Mouse (Mus musculus) lung, adult 2 months (tissue): Measurements from ENCODE around the gene Esrrg.

Source experiments
- CTCF ChIP-seq: fragments of 200-500 bp; IDR thresholded peaks from 2 replicates; pipeline ENCODE4 v1.5.1; 2011; ENCODE audit warnings: mild to moderate bottlenecking, low read length, control low read depth; ENCODE audit not compliant: insufficient read depth
- POLR2A ChIP-seq: fragments of 200-500 bp; IDR thresholded peaks from 2 replicates; pipeline ENCODE4 v1.6.1; 2011; ENCODE audit warnings: low read depth, mild to moderate bottlenecking, control low read depth, low read length, borderline replicate concordance; ENCODE audit errors: extremely low read depth

DNA sequence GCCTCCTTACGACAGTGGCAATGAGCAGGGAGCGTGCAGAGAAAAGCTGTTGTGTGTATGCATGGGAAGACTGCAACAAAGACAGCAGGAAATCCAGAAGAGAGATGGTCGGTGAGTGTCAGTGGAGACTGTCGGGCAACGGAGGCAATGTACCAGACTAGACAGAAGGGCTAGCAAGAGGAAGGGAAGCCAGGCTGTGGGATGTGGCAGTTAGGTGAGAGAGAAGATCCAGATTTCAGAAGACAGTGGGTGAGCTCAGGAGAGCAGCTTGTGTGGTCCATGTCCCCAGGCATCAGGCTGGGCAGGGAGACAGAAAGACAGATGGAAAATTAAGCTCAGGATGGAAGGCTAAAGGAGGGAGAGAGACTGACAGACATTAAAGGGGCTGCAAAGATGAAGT lies 574.4 kb downstream of the Esrrg start:
- TF ChIP-seq POLR2A: no peak
- no peak for TF ChIP-seq CTCF
